Mouse (Mus musculus) left cerebral cortex, adult 9 months (tissue): ENCODE data around the gene Mettl17.
"Not testable (repeated sequence)": the region's sequence is repeated elsewhere in the genome, so short reads cannot be mapped to it uniquely, and the experiment has no call there.

Experiments
- DNase-seq, 2 experiments: peaks; one replicate each; pipeline ENCODE4 v3.0.0; 2022; ENCODE audit warnings: low spot score in 2 of 2

Gene Mettl17

GRCm38 (mm10) chr14:51896539-51897170 lies 12.0 kb downstream of the Mettl17 start:
- no peak for DNase-seq

- no peak for DNase-seq
Measured at GRCm38 (mm10) chr14:51899351-51899750, 14.7 kb downstream of the Mettl17 start.

- DNase-seq, result peak in 1 of 2 experiments; percentile 67
Measured at GRCm38 (mm10) chr14:51902806-51903710, 18.4 kb downstream of the Mettl17 start.

DNA sequence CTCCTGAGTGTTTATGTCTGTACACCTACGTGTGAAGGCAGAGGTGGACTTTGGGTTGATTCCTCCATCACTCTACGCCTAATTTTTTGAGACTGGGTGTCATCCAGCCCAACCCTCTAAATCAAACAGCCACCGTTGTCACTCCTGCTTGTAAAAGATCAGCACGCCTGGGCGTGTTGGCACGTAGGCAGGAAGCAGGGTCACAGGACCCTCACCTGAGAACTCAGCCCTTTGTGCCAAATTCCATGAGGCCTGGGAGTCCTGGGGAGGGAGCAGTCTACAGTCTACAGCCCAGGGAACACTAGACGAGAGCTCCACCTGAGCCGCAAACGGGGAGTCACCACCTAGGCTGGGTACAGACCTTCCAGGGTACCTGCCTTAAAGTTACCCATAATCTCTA lies 19.1 kb downstream of the Mettl17 start:
- DNase-seq, result no peak

DNA sequence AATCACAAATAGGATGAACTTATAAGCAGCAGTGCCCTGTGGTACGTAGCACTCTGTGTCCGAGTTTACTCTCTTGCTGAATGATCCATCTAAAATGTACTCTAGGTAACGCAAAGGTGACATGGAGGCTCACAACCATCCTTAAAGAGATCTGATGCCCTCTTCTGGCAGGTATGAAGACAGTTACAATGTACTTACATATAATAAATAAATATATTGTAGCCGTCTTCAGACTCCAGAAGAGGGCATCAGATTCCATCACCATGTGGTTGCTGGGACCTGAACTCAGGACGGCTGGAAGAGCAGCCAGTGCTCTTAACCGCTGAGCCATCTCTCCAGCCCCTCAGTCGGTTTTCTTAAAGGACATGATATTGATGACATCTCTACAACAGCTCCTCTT lies 20.1 kb downstream of the Mettl17 start:
- no peak for DNase-seq

DNA sequence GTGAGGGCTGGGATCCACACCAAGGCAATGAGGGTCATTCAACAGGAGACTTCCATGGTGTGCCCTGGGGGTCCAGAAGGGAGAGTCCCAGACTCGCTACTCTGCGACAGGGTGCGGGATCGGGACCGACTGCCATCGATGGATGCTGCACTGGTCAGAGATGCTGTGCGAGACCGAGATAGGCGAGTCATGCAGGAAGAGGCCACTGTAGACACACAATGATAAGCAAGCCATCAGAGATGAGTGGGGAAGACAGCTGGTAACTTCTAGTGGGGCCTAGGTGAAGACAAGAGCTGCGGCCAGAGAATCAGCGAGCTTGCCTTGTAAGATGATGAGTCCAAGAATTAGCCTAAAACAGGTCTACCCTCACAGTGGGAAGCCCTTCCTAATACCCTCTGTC lies 21.5 kb downstream of the Mettl17 start:
- DNase-seq, result no peak

DNA sequence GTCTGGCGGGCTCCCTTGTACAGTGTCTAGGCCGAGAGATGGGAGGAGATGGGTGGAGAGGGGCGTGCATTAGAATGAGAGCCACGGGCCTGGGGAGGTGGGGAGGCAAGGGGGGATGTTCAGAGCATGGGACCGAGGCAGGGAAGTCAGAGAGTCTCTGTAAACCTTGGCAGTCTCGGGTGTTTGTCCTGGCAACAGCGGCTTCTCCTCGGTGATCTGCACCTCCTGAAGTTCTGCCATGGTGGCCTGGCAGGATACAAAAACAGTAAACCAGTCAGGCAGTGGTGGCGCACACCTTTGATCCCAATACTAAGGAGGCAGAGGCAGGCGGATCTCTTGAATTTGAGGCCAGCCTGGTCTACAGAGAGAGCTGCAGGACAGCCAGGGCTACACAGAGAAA lies 26.7 kb downstream of the Mettl17 start:
- DNase-seq, result no peak

GRCm38 (mm10) chr14:51912391-51913061 lies 27.9 kb downstream of the Mettl17 start:
- no peak for DNase-seq

- DNase-seq, result peak; percentile 52 to 61
Measured at GRCm38 (mm10) chr14:51913062-51913959, 28.7 kb downstream of the Mettl17 start.

- DNase-seq, result peak; percentile 44 to 77
Measured at GRCm38 (mm10) chr14:51913960-51914762, 29.5 kb downstream of the Mettl17 start, which contains the start of gene Ndrg2. TSS of gene Ndrg2 (minus strand) at chr14:51914158.

- DNase-seq, result no peak
Measured at GRCm38 (mm10) chr14:51915030-51915429, 30.4 kb downstream of the Mettl17 start.

DNA sequence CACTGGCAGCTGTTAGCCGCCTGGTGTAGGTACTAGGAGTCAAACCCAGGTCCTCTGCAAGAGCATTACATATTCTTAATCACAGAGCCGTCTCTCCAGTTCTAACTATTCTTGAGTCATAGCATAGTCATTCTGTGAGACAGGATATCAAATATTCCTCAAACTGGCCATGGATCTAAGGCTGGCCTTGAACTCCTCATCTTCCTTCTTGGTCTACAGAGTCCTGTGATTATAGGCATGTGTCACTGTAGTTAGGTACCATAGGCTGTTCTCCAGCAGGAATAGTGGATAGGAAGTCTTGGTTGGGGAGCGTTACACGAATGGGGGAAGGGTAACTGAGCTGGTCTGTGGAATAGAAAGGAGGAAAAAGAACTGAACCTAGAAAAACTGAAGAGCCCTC lies 31.9 kb downstream of the Mettl17 start:
- DNase-seq, result no peak

DNA sequence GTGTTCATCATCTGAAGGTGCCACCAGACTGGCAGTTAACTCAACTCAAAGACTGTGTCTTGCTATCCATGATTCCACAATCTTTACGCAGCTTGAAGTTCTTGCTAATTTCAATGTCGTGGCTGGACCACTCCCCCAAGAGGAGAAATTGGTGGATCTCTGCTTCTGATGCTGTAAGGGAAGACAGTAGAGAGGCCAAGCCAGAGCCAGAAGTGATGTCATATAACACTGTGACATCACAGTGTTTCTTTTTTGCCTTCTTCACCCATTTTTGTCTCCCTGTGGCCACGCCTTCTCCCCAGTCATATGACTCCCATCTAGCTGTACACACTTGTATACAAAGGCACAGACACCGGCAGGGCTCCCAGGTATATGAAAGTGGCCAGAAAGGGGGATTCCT lies 33.5 kb downstream of the Mettl17 start, which contains the start of gene Tppp2:
Tppp2 (plus strand) TSS at position 301 of the 400 bp plus-strand sequence.
- no peak for DNase-seq

GRCm38 (mm10) chr14:51918966-51919365 lies 34.3 kb downstream of the Mettl17 start:
- no peak for DNase-seq

DNA sequence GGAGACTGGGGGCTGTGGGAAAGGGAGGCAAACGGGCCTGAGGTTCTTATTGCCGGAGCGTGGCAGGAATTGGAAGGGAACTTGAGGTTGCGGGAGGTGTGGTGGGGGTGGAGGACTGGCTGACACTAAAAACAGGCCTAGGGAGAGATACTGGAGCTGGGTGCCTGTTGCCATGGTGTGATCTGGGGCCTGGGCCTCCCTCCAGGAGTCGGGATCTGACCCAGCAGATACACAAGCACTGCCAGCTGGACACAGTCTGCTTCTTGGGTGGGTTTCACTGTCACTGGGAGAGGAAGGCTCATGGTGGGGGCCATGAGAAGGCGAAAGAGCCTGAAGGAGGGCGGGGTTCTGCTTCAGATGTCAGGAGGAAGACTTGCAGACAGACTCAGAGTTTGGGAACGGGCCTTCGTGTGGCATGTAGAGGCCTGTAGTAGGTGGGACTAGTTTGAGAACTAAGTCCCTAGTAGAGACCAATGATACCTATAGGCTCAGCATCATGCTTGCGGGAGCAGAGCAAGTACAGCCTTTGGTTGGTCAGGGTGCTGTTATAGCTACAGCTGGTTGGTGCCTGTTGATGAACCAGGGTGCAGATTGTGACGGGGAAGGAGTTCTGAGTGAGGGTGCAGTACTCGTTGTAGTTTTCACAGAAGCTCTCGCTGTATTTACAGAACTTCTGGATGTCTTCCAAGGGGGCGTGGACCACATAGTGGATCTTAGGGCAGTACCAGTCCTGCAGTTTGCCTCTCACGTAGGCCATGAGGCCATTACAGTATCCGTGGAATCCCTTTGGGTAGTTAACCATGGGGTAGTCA lies 37.3 kb downstream of the Mettl17 start:
- peak in 1 of 2 experiments; percentile 59 for DNase-seq

GRCm38 (mm10) chr14:51922571-51922865 lies 37.9 kb downstream of the Mettl17 start, which contains the start of gene Rnase13:
TSS of gene Rnase13 (minus strand) at chr14:51922773.
- DNase-seq, result no peak

- no peak for DNase-seq
Measured at GRCm38 (mm10) chr14:51922910-51923309, 38.3 kb downstream of the Mettl17 start.

DNA sequence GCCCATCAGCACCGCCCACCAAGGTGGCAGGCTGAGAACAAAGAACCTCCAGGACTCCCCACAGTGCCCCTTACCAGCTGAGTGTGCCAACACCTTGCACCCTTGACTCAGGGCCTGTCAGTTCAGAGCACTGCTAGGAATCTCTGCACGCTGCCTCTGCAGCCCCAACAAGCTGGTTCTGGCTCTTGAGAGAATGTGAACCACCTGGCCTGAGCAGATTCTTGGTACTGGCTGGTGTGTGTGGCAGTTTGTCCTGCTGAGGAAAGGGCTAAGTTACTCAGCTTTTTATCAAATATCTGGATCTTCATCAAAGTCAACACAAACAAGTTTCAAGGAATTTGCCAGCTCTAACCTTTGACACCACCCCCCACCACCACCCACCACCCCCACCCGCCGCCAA lies 38.9 kb downstream of the Mettl17 start:
- DNase-seq, result no peak

- not testable (repeated sequence) for DNase-seq
Measured at GRCm38 (mm10) chr14:51926930-51927329, 42.3 kb downstream of the Mettl17 start.
